Mouse (Mus musculus): ENCODE measurements at regions not wholly inside any gene's neighbourhood (a gene's known extent, or its start where the extent isn't known, plus 50 kb on each side); places are given as distances from the start of the nearest gene placed in this dataset.

DNA sequence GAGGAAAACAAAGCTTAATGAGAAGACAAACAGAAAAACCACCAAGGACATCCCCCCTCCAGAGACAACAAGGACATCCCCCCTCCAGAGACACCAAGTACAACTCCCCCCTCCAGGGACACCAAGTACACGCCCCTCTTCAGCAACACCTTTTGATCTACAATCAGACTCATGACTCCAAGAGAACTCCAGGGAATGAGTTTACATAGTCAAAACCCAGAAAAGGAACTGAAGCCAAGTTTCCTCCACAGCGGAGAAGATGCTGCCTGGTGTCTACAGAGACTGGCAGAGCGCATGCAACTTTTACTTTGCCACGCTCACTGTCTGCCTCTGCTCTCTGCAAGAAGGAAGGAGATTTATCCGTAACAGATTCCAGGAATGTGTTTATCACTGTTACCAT lies 185.7 kb upstream of the Id4 start:
- DNase-seq (ENCODE audit: low spot score in 2 of 2) = no peak

DNA sequence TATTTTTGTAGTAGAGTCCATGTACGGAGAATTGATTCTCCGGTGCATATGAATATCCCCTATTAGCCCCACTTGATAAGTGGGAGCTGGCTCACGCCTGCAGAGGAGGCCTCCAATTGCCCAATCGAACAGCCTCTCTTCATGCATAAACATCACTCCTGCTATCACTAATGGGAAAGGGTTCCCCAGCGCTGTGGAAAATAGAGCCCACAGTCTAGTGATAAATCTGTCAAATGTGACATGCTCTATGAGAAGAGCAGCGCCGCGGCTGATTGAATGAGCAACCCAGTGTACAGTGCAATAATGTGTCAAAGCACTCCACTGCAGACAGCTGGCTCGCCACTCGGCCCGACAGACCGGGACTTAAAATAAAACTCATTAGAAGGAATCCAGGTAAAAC lies 182.8 kb upstream of the Id4 start:
- DNase-seq (ENCODE audit: low spot score in 2 of 2) = no peak

GRCm38 (mm10) chr13:48083294-48083693 lies 177.7 kb upstream of the Id4 start:
- DNase-seq (ENCODE audit: low spot score in 2 of 2) = no peak

DNA sequence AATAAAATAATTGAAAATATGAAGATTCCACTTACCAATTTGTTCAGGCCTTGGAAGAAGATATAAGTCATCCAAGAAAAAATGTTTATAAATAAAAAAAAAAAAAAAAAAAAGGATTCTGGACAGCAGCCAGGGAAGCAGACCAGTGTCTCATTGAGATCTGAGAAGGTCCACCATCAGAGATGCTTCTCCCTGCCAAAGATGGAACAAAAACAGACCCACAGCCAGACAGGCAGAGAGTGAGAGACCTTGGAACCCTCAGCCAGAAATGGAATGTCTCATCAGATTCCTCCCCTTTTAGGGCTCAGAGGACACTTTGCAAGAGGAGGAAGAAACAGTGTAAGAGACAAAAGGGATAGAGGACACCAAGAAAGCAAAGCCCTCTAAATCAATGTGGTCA lies 177.2 kb upstream of the Id4 start:
- DNase-seq (ENCODE audit: low spot score in 2 of 2) = no peak

DNA sequence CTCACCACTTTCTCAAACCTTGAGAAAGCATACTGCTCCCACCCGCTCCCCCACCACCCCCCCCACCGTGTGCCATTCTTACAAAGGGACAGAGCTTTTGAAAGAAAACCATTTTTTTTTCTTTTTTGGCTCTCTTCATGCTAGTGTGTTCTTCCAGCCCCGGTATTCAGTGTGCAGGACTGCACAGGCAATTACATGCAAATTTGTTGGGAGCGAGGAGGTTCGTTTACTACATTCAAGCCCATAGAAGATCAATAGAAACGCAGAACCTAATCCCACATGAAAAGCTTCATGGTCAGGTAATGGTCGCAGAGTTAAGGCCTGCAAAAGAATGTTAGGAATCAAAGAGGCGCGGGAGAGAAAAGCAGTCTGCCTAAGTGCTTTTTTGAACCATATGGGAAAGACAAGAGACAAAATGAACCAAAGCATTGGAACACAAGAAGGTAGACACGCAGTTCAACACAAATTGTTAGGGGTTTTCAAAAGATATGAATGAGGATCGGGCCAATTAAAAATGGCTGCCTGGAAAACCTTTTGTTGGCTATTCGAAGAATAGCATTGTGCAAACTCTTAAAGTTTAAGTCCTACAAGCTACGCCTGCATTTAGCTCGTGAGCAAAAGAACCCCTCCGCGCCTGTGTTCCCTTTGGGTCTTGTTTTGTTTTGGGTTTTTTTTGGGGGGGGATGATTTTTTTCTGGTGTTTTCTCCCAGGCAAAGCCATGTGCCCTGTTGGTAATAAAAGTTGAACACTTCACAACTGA lies 166.6 kb upstream of the Id4 start:
- DNase-seq (ENCODE audit: low spot score in 2 of 2) = no peak

GRCm38 (mm10) chr13:48102156-48102555 lies 158.9 kb upstream of the Id4 start:
- no peak for DNase-seq (ENCODE audit: low spot score in 2 of 2)

DNA sequence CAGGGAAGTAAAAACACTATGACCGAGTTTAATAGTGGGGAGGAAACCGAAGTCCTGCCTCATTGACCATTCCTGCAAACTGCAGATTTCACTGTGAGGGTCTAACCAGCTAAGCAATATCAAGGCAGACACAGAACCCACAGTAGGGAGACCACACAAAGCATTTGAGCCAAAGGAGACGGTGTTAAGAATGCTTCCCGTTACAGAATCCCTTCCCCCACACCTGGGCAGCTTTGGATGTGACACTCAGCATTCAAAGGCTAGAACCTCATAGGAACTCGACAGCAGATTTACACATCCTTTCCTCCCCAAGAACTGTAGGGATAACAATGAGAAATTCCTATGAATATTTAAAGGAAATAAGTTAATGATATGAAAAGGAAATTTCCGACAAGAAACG lies 158.5 kb upstream of the Id4 start:
- DNase-seq (ENCODE audit: low spot score in 2 of 2) = no peak

DNA sequence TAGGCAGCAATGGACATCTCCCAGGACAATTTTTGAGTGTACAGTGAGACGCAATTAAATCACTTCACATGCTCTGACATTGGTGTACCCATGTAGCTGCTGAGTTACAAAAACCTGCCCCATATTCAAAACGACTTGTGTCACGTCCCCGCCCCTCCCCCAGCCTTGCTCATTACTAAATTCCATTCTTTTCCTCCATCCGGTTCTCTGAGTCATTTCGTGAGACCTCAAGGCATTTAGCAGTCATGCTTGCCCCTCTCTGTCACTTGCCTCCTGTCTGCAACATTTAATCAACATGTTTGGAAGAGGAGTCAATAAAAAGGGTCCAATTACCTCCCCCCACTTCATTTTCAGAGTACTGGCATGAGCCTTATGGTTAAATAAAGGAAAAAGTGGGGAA lies 156.3 kb upstream of the Id4 start:
- DNase-seq (ENCODE audit: low spot score in 2 of 2) = no peak

- DNase-seq (ENCODE audit: low spot score in 2 of 2) = no peak
Measured at GRCm38 (mm10) chr13:48106946-48107345, 154.1 kb upstream of the Id4 start.

GRCm38 (mm10) chr13:48115890-48116289 lies 145.1 kb upstream of the Id4 start:
- no peak for DNase-seq (ENCODE audit: low spot score in 2 of 2)

DNA sequence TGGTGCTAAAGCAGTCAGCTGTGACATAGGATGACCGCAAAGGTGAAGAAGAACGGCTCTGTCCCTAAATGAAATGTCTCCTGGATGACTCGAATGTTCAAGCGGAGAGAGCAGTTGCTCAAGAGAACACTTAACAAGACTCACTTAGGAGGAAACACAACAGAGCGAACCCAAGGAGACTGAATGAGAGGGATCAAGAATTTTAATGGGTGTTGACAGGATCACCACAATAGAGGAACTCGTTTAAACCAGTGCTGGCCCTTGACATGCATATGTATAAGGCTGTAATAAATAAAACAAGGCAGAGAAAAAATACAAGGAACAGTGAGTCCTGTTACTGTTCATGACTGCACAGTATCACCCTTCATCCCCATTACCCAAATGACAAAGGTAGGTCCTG lies 134.4 kb upstream of the Id4 start:
- DNase-seq (ENCODE audit: low spot score in 2 of 2) = peak in 1 of 2 experiments; percentile 42

DNA sequence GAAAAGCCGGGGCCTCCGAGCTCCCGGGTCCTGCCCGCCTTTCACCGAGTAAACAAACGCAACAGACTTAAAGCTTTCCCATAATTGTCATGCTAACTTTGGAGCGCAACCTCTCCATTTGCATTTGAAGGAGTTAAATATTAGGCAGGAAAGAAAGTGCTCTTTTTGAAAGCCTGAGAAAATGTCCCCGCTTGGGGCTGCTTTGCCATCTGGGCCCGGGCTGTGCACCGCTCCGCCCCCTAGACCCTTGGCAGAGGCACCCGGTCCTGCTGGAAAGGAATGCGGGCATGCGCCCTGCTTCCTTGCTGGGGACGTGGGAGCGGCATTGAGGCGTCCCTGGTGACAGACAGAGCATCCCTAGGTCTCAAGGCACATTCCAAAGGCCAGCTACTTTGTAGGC lies 130.3 kb upstream of the Id4 start:
- DNase-seq (ENCODE audit: low spot score in 2 of 2) = peak; percentile 62 to 65

GRCm38 (mm10) chr13:48131681-48132080 lies 129.3 kb upstream of the Id4 start:
- DNase-seq (ENCODE audit: low spot score in 2 of 2) = no peak

DNA sequence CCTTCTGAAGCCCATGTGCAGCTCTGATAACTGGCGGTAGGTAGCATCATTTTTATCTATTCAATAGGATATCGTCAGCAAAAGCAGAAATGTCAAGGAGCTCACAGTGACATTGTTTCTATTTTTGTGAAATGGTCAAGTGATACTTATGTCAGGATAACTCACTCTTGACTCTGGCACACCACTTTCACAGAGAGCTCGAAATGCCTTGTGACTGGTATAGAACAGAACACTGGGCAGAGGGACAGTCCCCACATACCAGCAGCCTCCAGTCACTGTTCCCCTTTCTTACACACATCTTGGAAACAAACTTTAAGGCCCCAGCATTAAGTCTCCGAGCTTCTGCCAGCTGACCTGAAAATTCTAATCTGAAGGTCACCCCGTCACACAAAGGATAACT lies 115.1 kb upstream of the Id4 start:
- DNase-seq (ENCODE audit: low spot score in 2 of 2) = no peak

- no peak for DNase-seq (ENCODE audit: low spot score in 2 of 2)
Measured at GRCm38 (mm10) chr13:48147061-48147460, 114.0 kb upstream of the Id4 start.

GRCm38 (mm10) chr13:48153248-48153647 lies 107.8 kb upstream of the Id4 start:
- peak; percentile 29 to 33 for DNase-seq (ENCODE audit: low spot score in 2 of 2)

DNA sequence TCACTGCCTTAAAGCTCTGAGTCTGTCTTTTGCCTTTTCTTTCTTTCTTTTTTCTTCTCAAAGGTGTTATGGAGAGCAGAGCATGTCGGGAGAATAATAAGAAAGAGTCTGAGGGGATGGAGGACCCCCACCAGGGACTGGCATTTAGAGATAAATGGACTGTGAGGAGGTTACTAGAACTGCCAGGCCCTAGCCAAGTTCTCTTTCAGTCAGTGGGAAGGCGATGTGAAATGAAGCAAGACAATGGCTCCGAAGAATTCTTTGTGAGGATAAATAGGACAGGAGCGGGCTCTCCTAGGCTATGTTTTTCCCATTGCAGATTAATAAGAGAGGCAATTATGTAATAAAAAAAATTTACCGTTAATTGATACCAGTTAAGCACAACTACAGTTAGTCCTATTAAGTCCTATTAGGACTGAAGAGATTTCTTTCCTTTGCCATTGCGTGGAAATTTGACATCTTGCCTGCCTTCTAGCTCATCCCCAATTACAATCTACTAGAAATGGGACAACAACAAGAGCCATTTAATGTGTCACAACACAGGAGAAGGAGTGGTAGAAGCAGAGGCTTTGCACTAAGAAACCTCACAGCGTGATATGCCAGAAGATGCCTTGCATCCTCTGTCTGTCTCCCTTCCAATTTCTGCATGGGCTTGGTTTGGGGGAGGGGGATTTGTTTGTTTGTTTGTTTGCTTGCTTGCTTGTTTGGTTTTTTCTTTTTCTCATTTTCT lies 107.2 kb upstream of the Id4 start:
- DNase-seq (ENCODE audit: low spot score in 2 of 2) = peak in 1 of 2 experiments; percentile 6

GRCm38 (mm10) chr13:48154414-48155105 lies 106.5 kb upstream of the Id4 start:
- DNase-seq (ENCODE audit: low spot score in 2 of 2) = no peak

DNA sequence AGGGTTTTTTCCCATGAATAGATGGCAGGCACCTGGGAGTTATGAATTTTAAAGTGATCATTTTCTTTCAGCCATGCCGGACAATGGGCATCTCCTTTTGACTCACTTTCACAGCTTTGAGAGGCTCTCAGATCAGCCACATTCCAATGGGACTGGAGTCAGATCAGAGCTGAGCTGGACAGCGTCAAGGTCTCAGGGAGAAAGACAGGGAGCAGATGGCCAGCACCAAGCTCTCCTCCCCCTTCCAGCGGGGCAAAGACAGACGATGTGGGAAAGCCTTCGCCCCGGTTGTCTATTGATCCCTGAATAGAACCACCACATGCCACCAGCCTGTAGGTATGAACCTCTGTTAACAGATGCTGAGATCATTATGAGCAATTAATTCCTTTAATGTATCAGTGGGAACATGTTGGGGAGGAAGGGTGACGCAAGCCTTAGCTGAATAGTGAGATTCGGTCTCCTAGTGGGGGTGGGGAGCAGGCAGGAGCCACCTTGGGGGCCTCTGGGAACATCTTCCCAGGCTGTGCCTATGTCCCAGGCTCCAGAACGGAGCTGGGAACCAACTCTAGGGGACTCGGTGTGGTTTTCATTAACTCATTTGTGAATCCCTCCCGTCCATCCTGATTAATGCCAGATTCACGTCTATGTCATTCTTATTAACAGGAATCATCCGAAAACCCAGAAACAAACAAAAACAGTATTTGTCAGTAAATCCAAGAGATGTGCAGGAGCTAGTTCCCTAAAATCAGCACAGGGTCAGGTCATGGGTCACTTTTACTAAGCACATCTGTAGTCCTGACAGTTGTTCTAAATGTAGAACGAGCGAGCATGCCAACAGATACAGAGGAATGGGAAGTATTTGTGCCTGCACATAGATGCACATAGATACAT lies 101.8 kb upstream of the Id4 start:
- no peak for DNase-seq (ENCODE audit: low spot score in 2 of 2)

DNA sequence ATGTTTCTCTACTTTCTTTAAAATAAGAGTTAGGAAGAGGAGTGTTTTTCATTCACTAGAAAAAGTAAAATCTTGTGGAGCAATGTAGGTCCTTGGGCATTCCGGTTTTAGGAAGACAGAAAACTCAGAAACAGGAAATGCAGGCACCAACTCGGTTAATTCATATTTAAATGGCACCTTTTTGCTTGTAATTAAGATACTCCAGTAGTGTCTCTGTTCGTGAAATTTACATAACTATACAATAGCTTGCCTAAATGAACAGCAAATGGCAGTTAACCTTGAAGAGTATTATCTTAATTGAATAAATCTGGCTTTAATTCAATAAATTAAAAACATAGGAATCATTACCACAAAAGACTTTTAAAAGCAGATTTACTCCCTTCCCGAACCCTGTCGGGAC lies 100.9 kb upstream of the Id4 start:
- DNase-seq (ENCODE audit: low spot score in 2 of 2) = no peak

- no peak for DNase-seq (ENCODE audit: low spot score in 2 of 2)
Measured at GRCm38 (mm10) chr13:48161339-48161738, 99.7 kb upstream of the Id4 start.

All from layer of hippocampus, adult 8-10 months (tissue).